Mouse (Mus musculus): ENCODE data around the gene Tpr. TPM values are rescaled to one million over a fixed set of nuclear protein-coding genes. Genes with fewer than 3 reads are reported as not detected.

Gene Tpr
- polyA plus RNA-seq, 1 experiment from 2014 or later: 144 TPM

Other genes starting within 250 kb of the Tpr start
- gene Pdc, start 73.4 kb upstream of the Tpr start, polyA plus RNA-seq (2014; fragmentation: Nextera tagmentation; extraction: Ambion mirVana): not detected in 2 replicates
- 40.8 and 46.0 TPM in 2 replicates for gene Odr4, start 242 bp downstream of the Tpr start, polyA plus RNA-seq (2014; fragmentation: Nextera tagmentation; extraction: Ambion mirVana)
- gene Prg4, start 73.3 kb downstream of the Tpr start, polyA plus RNA-seq (2014; fragmentation: Nextera tagmentation; extraction: Ambion mirVana): 2.0 and 2.1 TPM in 2 replicates

Data from embryonic facial prominence, embryonic 14.5 days (tissue).